Mouse (Mus musculus) left cerebral cortex, adult 18-20 months (tissue): Measurements from ENCODE around the gene Gmfb. TPM values are rescaled to one million over a fixed set of nuclear protein-coding genes. Genes with fewer than 3 reads are reported as not detected.

ENCODE experiments used
- DNase-seq, 2 experiments: peaks; one replicate each; pipeline ENCODE4 v3.0.0; 2021 to 2022; ENCODE audit warnings: low spot score in 2 of 2, mixed read lengths in 1 of 2
- total RNA-seq, 2 experiments: library from RNA; stranded (reverse); gene quantifications; 2 replicates each; pipeline ENCODE4 v1.2.3; 2021

Gmfb gene
- total RNA-seq, 2 experiments from 2014 or later = 145 to 150 TPM

DNA sequence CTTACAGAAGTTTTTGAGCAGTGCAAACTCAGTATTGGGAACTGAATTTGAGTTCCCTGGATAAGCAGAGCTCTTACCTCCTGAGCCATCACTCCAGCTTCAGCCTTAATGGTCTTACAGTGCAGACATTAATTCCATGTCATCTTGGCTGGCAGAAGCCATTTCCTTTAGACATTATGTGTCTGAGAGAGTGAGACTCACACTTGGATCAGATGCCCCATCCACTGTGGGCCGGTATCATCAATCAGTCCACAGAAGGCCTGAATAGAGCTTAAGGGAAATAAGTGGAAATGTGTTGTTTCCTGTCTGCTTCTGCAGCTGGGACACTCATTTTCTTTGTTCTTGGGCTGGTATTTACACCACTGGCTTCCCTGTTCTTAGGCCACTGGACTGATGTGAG lies 18.3 kb downstream of the Gmfb start:
- DNase-seq = no peak

DNA sequence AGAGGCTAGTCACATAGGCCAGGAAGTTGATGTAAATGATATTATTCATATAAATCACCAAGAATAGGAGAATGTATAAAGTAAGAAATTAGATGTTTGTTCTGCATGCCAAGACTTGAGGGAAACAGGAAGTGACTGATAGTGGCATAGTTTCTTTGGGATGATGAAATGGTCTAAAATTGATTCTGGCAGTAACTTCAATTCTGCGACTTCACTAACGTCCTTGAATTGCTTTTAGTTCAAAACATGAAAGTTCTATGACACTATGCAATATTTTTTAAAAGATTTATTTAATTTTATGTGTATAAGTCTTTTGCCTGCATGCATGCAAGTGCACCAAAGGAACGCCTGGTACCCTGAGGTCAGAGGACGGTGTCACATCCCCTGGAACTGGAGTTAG lies 18.8 kb downstream of the Gmfb start:
- no peak for DNase-seq

DNA sequence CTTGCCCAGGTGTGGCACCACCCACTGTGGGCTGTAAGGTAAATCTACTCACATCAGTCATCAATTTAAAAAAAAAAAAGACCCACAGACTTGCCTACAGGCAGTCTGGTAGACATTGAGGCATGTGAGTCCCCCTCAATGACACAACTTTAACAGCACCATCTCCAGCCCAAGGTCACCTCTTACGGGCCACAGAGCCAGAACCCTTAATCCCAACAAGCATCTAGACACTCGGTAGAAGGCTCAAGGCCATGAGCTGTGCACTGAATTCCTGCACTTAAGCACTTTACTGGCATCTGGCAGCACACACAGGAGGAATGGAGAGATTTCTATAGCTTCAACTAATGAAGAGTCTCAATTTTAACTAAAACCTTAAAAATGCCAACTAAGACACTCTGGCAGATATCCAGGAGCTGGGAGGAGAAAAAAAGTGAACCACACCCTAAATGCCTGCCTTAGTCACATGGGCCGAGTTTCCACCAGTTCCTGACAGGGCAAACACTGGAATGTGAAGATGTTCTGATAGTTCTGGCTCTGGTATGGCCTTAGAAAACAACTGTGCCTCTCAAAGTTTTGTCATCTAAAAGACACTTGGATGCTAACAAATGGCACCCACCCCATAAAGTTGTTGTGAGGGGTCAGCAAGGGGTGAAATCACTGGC lies 21.2 kb downstream of the Gmfb start:
- no peak for DNase-seq

DNA sequence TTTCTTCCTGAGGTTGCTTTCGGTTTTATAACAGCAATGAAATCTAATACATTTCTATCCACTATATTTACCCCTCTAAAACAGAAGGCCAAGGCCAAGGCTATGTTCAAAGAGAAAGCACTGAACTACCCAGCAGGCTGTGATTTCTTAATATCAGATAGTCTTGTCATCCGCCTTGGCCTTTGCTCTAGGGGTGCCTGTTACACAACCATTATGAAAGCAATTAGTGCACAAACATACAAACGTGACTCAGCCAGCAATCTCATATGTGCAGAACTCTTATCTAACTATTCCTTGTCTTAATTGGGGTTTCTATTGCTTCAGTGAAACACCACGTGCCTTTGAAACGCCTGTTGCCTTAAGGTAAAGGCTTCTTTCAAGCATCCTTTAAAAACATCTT lies 27.9 kb downstream of the Gmfb start:
- no peak for DNase-seq

DNA sequence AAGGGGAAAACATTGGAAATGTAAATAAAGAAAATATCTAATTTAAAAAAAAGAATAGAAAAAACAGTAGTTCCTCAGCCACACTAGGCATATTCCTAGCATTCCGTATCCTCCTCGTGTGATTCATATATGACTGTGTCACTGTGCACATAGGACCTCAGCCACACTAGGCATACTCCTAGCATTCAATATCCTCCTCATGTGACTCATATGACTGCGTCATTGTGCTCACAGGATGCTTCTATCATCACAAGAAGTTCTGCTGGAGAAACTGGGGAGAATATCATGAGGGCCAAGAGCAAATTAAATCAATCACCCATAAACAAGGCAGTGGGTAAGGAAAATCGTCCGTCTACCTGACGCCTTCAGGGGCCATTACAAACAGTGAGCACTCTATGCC lies 31.3 kb downstream of the Gmfb start:
- no peak for DNase-seq

DNA sequence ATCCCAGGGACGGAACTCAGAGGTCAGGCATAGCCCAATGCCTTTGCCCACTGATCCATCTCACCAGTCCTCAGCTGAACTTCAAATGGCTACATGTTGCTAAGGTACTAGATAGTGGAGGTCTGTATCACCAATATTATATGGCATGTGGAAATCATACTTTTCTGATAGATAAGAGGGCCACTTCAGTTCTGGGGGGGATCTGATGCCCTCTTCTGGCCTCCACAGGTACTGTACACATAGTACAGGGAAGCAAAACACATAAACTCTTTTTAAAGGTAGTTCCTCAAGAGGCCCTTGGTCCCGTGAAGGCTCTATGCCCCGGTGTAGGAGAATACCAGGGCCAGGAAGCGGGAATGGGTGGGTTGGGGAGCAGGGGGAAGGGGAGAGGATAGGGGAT lies 31.7 kb downstream of the Gmfb start:
- DNase-seq = no peak

DNA sequence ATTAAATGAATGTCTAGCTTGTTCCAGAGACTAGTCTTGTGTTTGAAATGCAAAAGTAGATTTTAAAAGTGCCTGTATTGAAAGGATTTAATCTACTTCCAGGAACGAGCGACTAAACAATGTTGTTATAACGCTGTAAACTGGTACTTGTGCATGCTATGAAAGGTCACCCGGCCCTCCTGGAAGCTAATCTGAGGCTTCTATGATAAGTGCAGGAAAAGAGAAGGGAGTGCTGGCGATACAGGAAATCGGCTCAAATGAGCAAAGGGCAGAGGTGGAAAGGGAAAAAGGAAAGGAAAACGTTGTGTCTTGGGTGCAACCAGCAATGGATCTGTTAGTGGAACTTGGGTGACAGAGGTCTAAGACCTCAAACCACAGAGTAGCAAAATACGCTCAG lies 33.5 kb downstream of the Gmfb start:
- DNase-seq = no peak

DNA sequence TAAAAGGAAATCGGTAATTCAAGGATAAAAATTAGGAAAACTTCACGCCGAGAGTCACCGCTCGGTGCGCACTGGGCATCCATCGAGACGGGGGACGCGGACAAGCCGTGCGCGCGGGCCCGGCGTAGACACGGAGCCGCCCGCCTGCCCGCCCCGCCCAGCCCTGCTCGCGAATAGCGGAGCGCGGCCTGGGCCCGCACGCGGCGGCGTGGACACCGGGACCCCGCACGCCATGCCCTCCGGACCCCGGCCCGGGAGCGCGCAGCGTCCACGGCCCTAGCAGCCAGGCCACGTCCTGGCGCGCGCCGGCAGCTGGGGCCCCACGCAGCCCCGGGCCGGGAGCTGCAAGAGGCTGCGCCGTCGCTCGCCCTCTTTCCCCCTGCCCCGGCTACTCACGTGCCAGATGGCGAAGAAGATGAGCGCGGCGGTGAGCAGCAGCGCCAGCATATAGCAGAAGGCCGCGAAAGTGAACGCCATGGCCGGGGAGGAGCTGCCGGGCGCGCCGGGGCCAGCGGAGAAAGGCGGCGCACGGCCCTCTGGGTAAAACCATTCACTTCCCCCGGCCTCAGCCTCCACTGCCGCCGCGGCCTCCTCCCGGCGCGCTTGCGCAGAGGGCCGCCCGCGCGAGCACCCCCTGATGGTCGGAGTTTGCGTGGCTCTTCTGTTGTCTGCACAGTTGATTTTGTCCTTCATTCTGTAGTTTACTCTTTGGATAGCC lies 34.1 kb downstream of the Gmfb start, which contains the start of gene Cnih1:
Gene Cnih1 (minus strand): TSS at position 625 of the 718 bp plus-strand sequence.
- DNase-seq = peak; percentile 87 to 95

DNA sequence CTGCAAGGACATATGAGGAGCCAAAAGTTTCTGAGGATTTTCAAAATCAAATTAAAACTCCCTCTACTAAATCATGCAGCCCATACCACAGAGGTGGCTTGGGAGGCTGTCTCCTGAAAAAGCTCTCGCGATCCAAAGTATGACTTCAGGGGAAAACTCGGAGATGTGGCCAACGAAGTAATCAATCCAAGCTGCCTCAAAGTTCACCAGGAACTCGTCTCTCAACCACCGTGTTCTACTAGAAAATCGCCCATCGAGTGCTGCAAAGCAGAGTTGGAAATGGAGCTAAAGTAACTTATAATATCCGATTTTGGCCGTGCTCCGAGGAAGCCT lies 34.6 kb downstream of the Gmfb start:
- DNase-seq = no peak

DNA sequence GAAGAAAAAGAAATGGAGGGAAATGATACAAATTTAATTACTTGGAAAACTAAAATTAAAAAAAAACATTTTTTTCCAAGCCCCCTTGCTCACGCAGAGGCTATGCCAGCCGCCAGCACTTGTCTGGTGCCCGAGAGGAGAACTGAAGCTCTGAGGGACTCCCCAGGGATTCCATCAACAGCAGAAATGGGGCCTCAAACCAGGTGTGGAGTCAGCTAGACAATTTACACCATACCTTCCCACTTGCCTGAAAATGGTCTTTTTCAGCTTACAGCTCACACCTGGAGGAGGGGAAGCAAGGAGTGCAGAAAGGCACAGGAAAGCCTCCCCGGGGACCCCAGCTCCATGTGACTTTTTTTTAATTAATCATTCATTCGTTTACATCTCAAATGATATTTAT lies 36.8 kb downstream of the Gmfb start:
- no peak for DNase-seq

DNA sequence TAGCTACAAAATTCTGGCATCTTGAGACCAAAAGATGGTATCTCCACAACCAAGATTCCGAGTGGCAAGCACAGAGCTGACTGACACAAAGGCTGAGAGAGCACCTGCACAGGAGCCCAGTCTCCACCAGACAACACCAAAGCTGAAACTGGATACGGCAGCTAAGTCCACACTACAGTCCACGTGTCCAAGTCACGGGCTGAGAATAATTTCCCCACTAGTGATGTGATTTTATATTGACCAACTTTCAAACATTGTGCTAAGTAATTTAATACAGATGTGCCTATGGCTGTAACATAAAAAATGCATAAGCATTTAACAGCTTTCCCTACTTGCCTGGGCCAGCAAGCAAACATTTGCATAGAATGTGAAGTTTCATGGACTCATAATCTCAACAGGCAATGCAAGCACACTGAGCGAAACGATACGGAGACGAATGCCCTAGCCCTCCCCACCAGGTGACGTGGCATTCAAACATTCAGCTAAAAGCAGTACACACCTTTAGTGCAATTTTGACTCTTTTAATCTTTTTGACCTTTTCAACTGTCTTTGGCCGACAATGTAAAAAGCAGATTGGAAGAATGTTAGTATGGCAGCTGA lies 38.6 kb downstream of the Gmfb start:
- no peak for DNase-seq

DNA sequence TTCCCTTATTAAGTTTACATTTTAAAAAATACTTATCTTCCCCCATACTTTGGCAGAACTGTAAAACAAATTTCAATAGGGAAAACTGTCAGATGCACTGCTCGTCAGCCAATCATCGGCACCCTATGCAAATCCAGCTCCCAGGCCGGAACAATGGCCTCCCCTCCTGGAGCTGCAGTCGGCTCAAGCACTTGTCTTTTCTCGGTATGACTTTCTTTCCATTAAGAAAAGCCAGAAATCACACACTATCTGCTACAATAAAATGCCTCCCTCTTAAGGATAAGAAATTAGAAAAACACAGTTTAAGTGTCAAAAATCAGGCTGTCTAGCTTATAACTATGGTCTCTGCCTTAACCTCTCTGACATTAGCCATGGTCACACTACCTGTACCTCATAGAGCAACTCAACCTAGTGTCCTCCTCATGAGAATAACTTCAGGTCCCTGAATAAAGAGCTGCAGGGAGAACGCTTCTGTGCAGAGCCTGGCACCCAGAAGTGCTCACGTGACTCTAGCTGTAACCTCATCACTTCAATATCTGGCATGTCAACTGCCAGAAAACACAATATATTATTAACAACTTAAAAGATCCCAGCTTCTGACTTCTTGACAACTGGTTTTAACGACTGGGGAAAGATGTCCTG lies 39.7 kb downstream of the Gmfb start:
- no peak for DNase-seq

DNA sequence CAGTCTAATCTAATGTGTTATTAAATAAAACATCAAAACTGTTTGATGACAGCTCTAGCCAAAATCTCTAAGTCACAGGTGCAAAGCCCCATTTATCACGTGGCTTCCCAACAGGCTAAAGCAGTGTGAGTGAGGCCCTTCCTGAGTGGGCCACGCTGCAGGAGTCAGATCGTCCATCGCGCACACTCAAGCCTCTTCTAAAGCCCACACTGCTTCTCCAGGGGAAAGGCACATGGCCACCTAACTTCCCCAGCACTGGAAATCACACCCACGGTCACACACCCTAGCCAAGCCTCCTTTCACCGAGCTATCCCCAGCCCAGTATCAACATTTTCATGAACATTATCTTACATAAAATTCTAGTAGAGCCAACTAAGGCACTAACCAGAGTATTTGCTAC lies 41.0 kb downstream of the Gmfb start:
- no peak for DNase-seq

DNA sequence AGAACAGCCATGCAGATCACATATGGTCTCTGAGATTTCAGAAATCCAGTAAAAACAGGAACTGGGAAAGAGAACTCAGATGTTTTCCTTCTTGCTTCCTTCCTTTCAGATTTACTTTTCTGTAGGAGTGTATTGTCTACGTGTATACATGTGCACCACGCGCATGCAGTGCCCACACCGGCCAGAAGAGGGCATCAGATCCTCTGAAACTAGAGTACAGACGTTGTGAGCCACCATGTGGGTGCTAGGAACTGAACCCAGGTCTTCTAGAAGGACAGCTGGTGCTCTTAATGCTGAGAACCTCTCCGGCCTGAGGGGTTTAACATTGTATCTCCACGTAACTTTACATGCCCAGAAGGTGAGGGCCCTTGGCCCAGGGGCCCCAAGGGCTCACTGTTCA lies 42.8 kb downstream of the Gmfb start:
- no peak for DNase-seq

DNA sequence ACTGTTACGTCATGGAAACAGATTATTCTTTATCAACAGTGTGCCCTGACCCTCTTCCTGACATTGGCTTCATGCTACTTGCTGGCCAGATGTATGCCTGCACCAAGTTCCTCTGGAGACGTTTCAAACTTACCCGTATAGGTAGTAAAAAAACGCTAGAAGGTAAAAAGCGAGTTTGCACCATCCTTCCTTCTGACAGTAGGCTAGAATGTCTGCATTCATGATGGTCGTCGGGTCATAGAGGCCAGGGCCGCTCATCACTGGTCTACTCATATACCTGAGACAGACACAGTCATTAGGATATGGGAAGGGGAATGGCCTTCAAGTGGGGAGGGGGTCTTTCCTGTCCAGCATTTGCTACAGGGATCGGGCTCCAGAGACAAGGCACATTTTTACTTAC lies 43.3 kb downstream of the Gmfb start:
- DNase-seq = no peak

DNA sequence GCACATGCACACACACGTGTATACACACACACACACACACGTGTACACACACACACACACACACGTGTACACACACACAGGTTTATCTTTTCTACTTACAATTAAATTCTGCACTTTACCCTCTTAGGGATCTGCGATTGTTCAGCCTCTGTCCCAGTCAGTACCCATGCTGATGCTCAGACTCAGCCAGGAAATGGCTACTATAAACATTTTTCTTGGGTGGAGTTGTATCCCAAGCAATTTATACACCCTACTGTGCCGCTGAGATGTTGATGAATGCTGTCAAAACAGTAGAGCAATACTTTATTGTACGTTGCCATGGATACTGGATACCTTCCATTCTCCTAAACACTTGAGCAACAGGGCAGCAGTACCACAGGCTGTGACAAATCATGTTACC lies 52.0 kb downstream of the Gmfb start:
- no peak for DNase-seq

DNA sequence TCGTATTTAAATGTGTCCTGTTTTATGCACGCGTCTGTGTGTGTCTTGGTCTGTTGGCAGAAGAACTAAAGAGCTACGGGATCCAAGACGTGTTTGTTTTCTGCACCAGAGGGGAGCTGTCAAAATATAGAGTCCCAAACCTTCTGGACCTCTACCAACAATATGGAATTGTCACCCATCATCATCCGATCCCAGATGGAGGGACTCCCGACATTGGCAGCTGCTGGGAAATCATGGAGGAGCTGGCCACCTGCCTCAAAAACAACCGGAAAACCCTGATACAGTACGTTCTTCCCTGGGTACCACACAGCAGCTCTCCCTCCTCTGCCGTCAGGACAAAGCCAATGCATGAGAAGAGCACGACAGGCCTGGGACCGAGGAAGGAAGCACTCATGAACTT lies 54.9 kb downstream of the Gmfb start:
- no peak for DNase-seq

DNA sequence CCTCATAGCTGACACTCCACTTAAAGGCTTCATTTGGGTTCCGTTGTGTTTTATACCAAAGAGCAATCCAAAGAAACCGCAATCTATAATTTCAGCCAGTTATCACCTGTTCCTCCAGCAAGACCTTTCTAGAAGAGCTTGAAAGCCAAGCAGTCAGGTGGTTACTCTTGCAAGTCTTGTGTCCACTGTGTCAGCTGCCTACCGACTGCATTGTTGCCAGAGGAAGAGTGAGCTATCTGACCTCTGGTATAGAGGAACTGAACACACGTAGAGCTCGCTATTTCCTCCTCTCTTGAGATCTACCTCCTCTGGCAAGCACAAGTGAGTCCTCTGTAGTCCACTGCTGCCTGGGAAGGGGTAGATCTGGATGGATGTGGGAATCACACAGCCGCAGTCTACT lies 60.9 kb downstream of the Gmfb start:
- no peak for DNase-seq

DNA sequence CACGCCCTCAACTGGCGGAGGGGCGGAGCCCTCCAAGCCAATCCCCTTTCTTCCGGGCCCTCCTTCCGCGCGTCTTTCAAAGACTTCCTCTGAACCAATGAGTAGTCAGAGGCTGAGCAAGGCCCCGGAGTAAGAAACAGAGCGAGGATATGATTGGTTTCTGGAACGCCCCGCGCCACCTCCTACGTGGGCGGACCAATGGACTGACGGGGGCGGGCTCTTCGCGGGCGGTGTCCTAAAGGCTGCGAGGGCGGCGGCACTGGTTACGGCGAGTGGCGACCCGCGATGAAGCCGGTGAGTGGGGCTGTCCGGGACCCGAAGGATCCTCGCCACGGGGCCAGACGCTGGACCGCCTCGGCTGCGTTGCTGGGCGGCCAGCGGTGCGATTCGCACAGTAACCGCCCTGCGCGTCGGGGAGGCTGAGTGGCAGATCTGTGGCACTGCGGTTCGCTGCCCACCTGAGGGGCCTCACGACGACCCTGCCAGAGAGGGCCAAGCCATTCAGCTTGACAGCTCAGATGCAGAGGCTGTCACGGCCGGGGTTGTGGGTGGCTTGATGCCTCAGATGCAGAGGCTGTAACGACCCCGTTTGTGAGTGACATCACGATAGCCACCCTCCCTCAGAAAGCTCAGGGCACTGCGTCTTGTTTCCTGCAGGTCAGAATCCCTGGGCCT lies 61.5 kb downstream of the Gmfb start, which contains the start of gene Cdkn3:
Gene Cdkn3 (plus strand): TSS at position 187 of the 675 bp plus-strand sequence.
- DNase-seq = peak; percentile 76 to 88

DNA sequence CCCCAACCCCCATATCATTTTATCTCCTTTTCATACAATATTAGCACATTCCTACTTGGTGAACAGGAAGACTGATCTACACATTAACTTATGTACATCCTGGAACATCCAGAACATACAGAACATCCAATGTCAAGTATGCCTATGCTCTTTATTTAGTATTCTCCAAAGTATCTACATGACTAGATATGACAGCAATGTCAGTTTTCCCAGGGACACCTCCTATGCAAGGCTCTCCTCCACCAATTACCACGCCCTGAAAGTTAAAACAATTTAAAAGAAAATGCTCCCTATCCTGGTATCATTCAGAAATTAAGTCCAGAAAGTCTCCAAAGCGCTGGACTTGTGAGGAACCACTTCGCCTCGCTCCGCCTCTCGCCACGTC lies 62.1 kb downstream of the Gmfb start:
- no peak for DNase-seq
